Mouse (Mus musculus) thymus, adult 2 months (tissue): ENCODE data around the gene Morf4l1. TPM values are rescaled to one million over a fixed set of nuclear protein-coding genes. Genes with fewer than 3 reads are reported as not detected.

Experiments used
- DNase-seq: peaks from one replicate; pipeline ENCODE4 v3.0.0; 2021
- H3K27ac ChIP-seq: fragments of 200-500 bp; 2 replicates; pipeline ENCODE4 v1.5.1; 2012; ENCODE audit warnings: low read length, control low read depth; ENCODE audit not compliant: control insufficient read depth, insufficient read depth
- H3K27me3 ChIP-seq: fragments of 200-500 bp; 2 replicates; pipeline ENCODE4 v1.6.1; 2012; ENCODE audit warnings: mild to moderate bottlenecking, low read length, moderate library complexity, mixed read lengths; ENCODE audit not compliant: control insufficient read depth, insufficient read depth
- H3K36me3 ChIP-seq: fragments of 200-500 bp; 2 replicates; pipeline ENCODE4 v1.6.1; 2012; ENCODE audit warnings: mild to moderate bottlenecking, low read length, moderate library complexity; ENCODE audit not compliant: control insufficient read depth, insufficient read depth
- H3K4me1 ChIP-seq: fragments of 200-500 bp; replicated peaks from 2 replicates; pipeline ENCODE4 v1.6.1; 2012; ENCODE audit warnings: low read length; ENCODE audit not compliant: control insufficient read depth, insufficient read depth
- H3K4me3 ChIP-seq: fragments of 200-500 bp; 2 replicates; pipeline ENCODE4 v1.5.1; 2012; ENCODE audit warnings: mild to moderate bottlenecking, low read length, control low read depth, moderate library complexity; ENCODE audit not compliant: control insufficient read depth, insufficient read depth
- CTCF ChIP-seq: fragments of 200-500 bp; IDR thresholded peaks from 2 replicates; pipeline ENCODE4 v1.5.1; 2012; ENCODE audit warnings: mild to moderate bottlenecking, control low read depth, low read length, moderate library complexity, borderline replicate concordance; ENCODE audit not compliant: control insufficient read depth, poor library complexity, insufficient read depth; ENCODE audit errors: extremely low read depth
- POLR2A ChIP-seq: fragments of 200-500 bp; IDR thresholded peaks from 2 replicates; pipeline ENCODE4 v1.6.1; 2012; ENCODE audit warnings: mild to moderate bottlenecking, low read length, control low read depth, moderate library complexity; ENCODE audit not compliant: control insufficient read depth, poor library complexity, insufficient read depth; ENCODE audit errors: extremely low read depth
- WGBS: fragments of 180-500 bp; shearing (Covaris S2); methylation state at CpG from one replicate; pipeline ENCODE4 v1.1.7; 2018; 5-methylcytosine and 5-hydroxymethylcytosine counted together
- polyA plus RNA-seq: library from polyadenylated mRNA; depleted of rRNA; stranded (reverse); fragments of >200 nt; gene quantifications from 2 replicates; pipeline ENCODE4 v1.2.3, GENCODE M21; 2012

Morf4l1 gene
- polyA plus RNA-seq, 1 experiment, result 104 TPM

- H3K27ac ChIP-seq, result no peak overlapping the region
- no peaks in the 10 kb centered on the region for H3K27me3 ChIP-seq
- DNase-seq, result no peak
- peaks cover 7% of the 10 kb centered on the region for H3K4me1 ChIP-seq
- no peaks in the 10 kb centered on the region for H3K36me3 ChIP-seq
- H3K4me3 ChIP-seq, result no peak overlapping the region
- no peak for TF ChIP-seq POLR2A
- TF ChIP-seq CTCF, result no peak
These were observed 730 bp upstream of the Morf4l1 start for GRCm38 (mm10) chr9:90115308-90115700.

DNA sequence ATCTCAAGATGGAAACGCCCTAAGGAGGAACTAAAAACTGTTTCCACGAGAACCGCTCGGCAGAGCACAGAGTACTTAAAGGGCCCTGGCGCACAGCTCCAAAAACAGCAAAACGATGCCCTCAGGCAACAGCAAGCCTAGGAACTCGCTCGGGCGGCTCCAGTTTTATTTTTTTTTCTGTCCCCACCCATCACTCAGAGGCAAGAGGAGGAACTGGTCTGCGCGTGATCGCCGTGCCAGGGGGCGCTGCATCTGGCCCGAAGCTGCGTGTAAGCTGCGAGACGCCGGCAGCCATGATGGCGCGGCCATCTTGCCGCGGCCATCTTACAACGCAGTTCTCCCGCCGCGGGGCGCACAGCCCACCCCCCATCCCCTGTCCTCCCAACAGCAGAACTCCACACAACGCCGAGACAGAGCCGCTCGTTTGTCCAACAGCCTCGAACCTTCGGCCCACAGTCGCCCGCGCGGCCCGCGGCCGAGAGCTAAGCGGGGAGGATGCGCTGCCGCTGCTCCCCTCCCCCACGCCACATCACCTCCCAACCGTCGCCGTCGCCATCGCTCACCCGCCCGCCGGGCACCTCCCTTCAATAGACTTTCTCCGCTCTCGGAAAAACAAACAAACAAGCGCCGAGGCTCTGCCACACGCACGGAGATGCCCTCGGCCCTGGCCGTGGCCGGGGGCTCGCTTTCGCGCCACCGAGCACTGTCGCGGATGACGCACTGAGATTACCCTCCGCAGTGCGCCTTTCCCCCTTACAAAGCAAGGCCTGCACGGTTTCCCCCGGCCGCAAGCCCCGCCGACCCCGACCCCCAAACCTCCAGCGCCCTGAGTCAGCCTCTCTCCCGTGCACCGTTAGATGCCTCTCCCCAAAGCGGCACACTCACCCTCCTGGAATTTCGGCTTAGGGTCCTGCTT lies 665 bp downstream of the Morf4l1 start:
- Histone ChIP-seq H3K27me3 (no peaks in the 10 kb centered on the region), H3K27ac (peak overlapping the region; percentile 95), H3K4me3 (peak overlapping the region; percentile 93), H3K36me3 (peaks cover 4% of the 10 kb centered on the region; the same call in 1 of the 2 replicates), H3K4me1 (peaks cover 9% of the 10 kb centered on the region)
- peak; percentile 91 for DNase-seq
- TF ChIP-seq POLR2A, result 0 out of 2 replicates have a peak, but pooled peaks have one; percentile 32
- TF ChIP-seq CTCF, result peak; percentile 74; the same call in 1 of the 2 replicates
- WGBS, result under 1% methylated on average over 82 of the region's 82 CpGs

DNA sequence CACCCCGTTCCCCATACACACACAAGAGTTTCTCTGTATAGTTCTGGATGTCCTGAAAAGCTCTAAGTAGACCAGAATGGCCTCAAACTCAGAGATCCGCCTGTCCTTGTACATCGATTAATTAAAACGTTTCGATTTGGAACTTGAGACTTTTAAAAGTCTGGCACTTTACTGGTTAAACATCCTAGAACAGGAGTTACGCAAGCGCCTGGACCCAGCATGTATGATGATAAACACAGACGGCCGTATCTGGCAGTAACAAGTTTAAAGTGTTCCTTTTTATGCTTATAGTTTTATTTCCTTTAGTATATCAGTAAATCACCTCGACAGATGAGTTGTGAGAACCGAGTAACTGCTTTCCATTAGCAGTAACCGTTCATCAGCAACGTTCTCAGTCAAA lies 1.4 kb downstream of the Morf4l1 start:
- no peaks in the 10 kb centered on the region for H3K27me3 ChIP-seq
- peaks cover 9% of the 10 kb centered on the region for H3K4me1 ChIP-seq
- H3K27ac ChIP-seq, result no peak overlapping the region
- WGBS, result under 1% methylated on average over 13 of the region's 13 CpGs
- no peak for DNase-seq
- peak overlapping the region; percentile 93; the same call in 1 of the 2 replicates for H3K4me3 ChIP-seq
- TF ChIP-seq POLR2A (no peak), CTCF (no peak)
- H3K36me3 ChIP-seq, result peaks cover 11% of the 10 kb centered on the region

DNA sequence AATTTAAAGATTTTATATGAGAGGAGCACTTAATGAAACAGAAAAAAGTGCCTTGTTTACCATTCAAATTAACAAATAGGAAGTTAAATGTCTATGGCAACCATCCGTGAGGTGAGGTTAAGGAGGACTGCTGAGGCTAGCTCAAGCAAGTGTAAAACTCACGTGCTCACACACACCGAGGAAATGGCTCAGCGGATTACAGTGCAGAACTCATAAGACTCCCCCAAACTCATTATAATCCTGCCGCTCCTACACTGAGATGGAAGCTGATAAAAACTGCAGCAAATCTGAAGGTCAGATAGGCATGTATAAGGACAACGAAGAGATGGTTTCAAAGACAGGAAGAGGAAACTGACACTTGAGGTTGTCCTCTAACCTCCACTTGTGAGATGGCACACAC lies 5.2 kb downstream of the Morf4l1 start:
- H3K4me3 ChIP-seq, result no peak overlapping the region
- DNase-seq, result no peak
- no peak overlapping the region for H3K27ac ChIP-seq
- H3K36me3 ChIP-seq, result peaks cover 34% of the 10 kb centered on the region
- H3K27me3 ChIP-seq, result no peaks in the 10 kb centered on the region
- TF ChIP-seq CTCF (no peak), POLR2A (no peak)
- WGBS, result 32% methylated on average over 6 of the region's 6 CpGs
- H3K4me1 ChIP-seq, result peaks cover 5% of the 10 kb centered on the region; the same call in 1 of the 2 replicates

GRCm38 (mm10) chr9:90108272-90108671 lies 6.3 kb downstream of the Morf4l1 start:
- Histone ChIP-seq H3K4me1 (peaks cover 5% of the 10 kb centered on the region; the same call in 1 of the 2 replicates), H3K36me3 (peaks cover 46% of the 10 kb centered on the region), H3K27ac (no peak overlapping the region), H3K4me3 (no peak overlapping the region), H3K27me3 (no peaks in the 10 kb centered on the region)
- no peak for DNase-seq
- TF ChIP-seq POLR2A, result no peak
- TF ChIP-seq CTCF, result no peak

DNA sequence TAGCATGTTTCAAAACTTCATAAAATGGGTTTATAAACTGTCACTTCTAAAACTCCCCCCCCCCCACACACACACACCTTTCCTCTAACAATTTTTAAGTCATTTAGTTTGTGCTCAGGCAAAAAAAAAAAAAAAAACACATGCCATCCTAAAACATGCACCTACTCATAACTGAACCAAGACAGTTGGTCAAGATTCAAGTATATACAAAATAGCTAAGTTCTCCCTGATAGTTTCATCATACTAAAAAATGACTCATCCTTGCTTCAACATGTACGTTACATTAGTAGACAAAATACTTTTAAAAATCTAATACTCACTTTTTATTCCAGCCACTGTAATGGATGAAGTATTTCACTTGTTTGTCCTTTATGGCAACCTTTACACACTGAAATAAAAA lies 7.7 kb downstream of the Morf4l1 start:
- Histone ChIP-seq H3K27ac (no peak overlapping the region), H3K36me3 (peaks cover 55% of the 10 kb centered on the region), H3K4me1 (0 out of 2 replicates have a peak, but pooled peaks cover 2% of the 10 kb centered on the region), H3K27me3 (no peaks in the 10 kb centered on the region), H3K4me3 (no peak overlapping the region)
- TF ChIP-seq POLR2A (no peak), CTCF (no peak)
- 93% methylated on average over 1 of the region's 1 CpGs for WGBS
- no peak for DNase-seq
